Mouse (Mus musculus): ENCODE data around the gene Hsd3b6. TPM values are rescaled to one million over a fixed set of nuclear protein-coding genes. Genes with fewer than 3 reads are reported as not detected.
"Not testable (repeated sequence)": the region's sequence is repeated elsewhere in the genome, so short reads cannot be mapped to it uniquely, and the experiment has no call there.

Hsd3b6 gene
- polyA plus RNA-seq, 1 experiment from 2014 or later, result 8.0 TPM

- H3K9me3 ChIP-seq; H3K4me2 ChIP-seq; ATAC-seq (ENCODE audit: low read depth); H3K9ac ChIP-seq; H3K27ac ChIP-seq (replicated peaks); H3K27me3 ChIP-seq; H3K4me1 ChIP-seq (replicated peaks); H3K36me3 ChIP-seq; H3K4me3 ChIP-seq: not testable (repeated sequence)
- WGBS, result 50% methylated on average over 3 of the region's 3 CpGs
These were observed 9.2 kb downstream of the Hsd3b6 start for GRCm38 (mm10) chr3:98805032-98805431.

- H3K9ac ChIP-seq, result no peak overlapping the region
- 74% methylated on average over 2 of the region's 2 CpGs for WGBS
- H3K4me3 ChIP-seq, result no peak overlapping the region
- no peaks in the 10 kb centered on the region for H3K36me3 ChIP-seq
- H3K27ac ChIP-seq (replicated peaks), result no peak overlapping the region
- no peaks in the 10 kb centered on the region for H3K27me3 ChIP-seq
- no peaks in the 10 kb centered on the region for H3K9me3 ChIP-seq
- ATAC-seq (ENCODE audit: low read depth), result no peak
- no peak overlapping the region for H3K4me2 ChIP-seq
- no peaks in the 10 kb centered on the region for H3K4me1 ChIP-seq (replicated peaks)
These were observed 27.7 kb downstream of the Hsd3b6 start for GRCm38 (mm10) chr3:98786551-98786950.

DNA sequence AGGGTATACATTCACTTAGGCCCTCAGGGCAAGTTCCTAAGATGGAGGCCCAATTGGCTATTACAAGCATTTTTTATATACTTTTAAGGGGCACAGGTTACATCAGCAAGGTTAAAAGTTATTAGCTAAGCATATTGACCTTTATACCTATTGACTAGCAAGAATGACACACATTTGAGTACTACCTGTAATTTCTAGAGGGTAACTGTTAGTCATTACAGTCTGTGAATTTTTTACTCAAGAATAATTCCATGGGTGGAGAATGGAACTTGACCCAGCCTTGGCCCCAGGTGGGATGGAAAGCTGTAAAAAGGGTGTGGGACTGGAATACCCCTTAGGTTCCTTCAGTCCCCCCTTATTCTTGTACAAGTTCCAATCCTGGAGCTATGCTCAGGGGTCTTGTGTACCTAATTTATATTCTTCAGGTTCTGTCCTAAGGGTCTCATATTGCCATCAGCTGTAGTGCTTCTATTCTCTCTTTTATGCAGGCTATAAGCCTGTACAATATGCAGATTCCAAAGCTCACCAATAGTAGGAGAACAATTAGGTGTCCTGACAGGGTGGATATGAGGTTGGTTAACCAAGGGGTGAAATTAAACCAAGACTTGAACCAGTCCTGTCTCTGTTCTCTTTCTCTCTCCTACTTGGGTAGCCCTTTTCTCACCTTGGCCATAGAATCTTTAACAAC is 31.9 kb downstream of the Hsd3b6 start:
- Histone ChIP-seq H3K27me3 (no peaks in the 10 kb centered on the region), H3K4me3 (no peak overlapping the region), H3K9ac (no peak overlapping the region), H3K9me3 (no peaks in the 10 kb centered on the region), H3K4me2 (no peak overlapping the region), H3K27ac (replicated peaks) (no peak overlapping the region), H3K36me3 (no peaks in the 10 kb centered on the region), H3K4me1 (replicated peaks) (no peaks in the 10 kb centered on the region)
- no peak for ATAC-seq (ENCODE audit: low read depth)

DNA sequence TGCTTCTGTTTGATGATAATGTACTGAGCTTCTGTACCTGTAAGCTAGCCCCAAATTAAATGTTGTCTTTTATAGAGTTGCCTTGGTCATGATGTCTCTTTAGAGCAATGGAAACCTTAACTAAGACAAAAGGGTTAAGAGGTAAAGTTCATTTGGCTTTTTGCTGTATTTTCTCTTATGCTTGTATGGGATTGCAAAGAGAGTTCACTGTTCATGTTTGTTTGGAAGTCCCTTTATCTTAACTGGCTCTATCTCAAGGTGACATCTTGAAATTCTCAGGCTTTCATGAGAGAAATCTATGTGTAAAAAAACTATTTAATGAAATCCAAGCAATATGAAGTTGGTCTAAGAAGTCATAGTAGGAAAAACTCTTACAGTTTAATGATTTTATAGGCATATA is 33.3 kb downstream of the Hsd3b6 start:
- Histone ChIP-seq H3K36me3 (no peaks in the 10 kb centered on the region), H3K9ac (no peak overlapping the region), H3K4me1 (replicated peaks) (no peaks in the 10 kb centered on the region), H3K4me2 (no peak overlapping the region), H3K27me3 (no peaks in the 10 kb centered on the region), H3K4me3 (no peak overlapping the region), H3K27ac (replicated peaks) (no peak overlapping the region), H3K9me3 (no peaks in the 10 kb centered on the region)
- ATAC-seq (ENCODE audit: low read depth), result no peak

- Histone ChIP-seq H3K27me3 (no peaks in the 10 kb centered on the region), H3K4me3 (no peak overlapping the region), H3K27ac (replicated peaks) (no peak overlapping the region), H3K4me2 (no peak overlapping the region), H3K9me3 (no peaks in the 10 kb centered on the region), H3K9ac (no peak overlapping the region), H3K36me3 (no peaks in the 10 kb centered on the region), H3K4me1 (replicated peaks) (no peaks in the 10 kb centered on the region)
- ATAC-seq (ENCODE audit: low read depth), result no peak
These were observed 50.1 kb downstream of the Hsd3b6 start for GRCm38 (mm10) chr3:98764155-98764554.

- ATAC-seq (ENCODE audit: low read depth), result no peak
- Histone ChIP-seq H3K27me3 (no peaks in the 10 kb centered on the region), H3K4me2 (no peak overlapping the region), H3K27ac (replicated peaks) (no peak overlapping the region), H3K4me3 (no peak overlapping the region), H3K9me3 (no peaks in the 10 kb centered on the region), H3K36me3 (no peaks in the 10 kb centered on the region), H3K9ac (no peak overlapping the region), H3K4me1 (replicated peaks) (no peaks in the 10 kb centered on the region)
- WGBS, result 90% methylated on average over 3 of the region's 3 CpGs
These were observed 57.4 kb downstream of the Hsd3b6 start for GRCm38 (mm10) chr3:98756836-98757235.

Other genes with a start within 250 kb of the Hsd3b6 start
- gene Gm10681, start 225.6 kb downstream of the Hsd3b6 start, polyA plus RNA-seq (2015; fragmentation: Nextera tagmentation; extraction: Ambion mirVana), result not detected in 2 replicates
- not detected in 2 replicates for gene Hsd3b5, start 184.2 kb downstream of the Hsd3b6 start, polyA plus RNA-seq (2015; fragmentation: Nextera tagmentation; extraction: Ambion mirVana)
- not detected in 2 replicates for gene Hsd3b2, start 89.9 kb downstream of the Hsd3b6 start, polyA plus RNA-seq (2015; fragmentation: Nextera tagmentation; extraction: Ambion mirVana)
- gene Hsd3b3, start 51.3 kb downstream of the Hsd3b6 start, polyA plus RNA-seq (2015; fragmentation: Nextera tagmentation; extraction: Ambion mirVana), result 0.06 TPM in 1 of 2 replicates, not detected in the other
- gene Hsd3b1, start 45.4 kb upstream of the Hsd3b6 start, polyA plus RNA-seq (2015; fragmentation: Nextera tagmentation; extraction: Ambion mirVana), result not detected in 2 replicates
- not detected in 2 replicates for gene Hao2, start 78.8 kb upstream of the Hsd3b6 start, polyA plus RNA-seq (2015; fragmentation: Nextera tagmentation; extraction: Ambion mirVana)

All from neural tube, embryonic 13.5 days (tissue).